Mouse (Mus musculus): ENCODE measurements around the gene Depp1.

The Depp1 gene

GRCm38 (mm10) chr6:116679563-116680288 lies 29.3 kb downstream of the Depp1 start:
- DNase-seq (ENCODE audit: low read depth, low spot score): no peak

GRCm38 (mm10) chr6:116682317-116682716 lies 31.9 kb downstream of the Depp1 start:
- no peak for DNase-seq (ENCODE audit: low read depth, low spot score)

- DNase-seq (ENCODE audit: low read depth, low spot score): no peak
Observed at GRCm38 (mm10) chr6:116693639-116694038, 43.2 kb downstream of the Depp1 start.

- no peak for DNase-seq (ENCODE audit: low read depth, low spot score)
Observed at GRCm38 (mm10) chr6:116694346-116694745, 43.9 kb downstream of the Depp1 start.

GRCm38 (mm10) chr6:116697413-116697812 lies 47.0 kb downstream of the Depp1 start:
- peak; percentile 57 for DNase-seq (ENCODE audit: low read depth, low spot score)

GRCm38 (mm10) chr6:116697896-116698425 lies 47.6 kb downstream of the Depp1 start:
- DNase-seq (ENCODE audit: low read depth, low spot score): no peak

- no peak for DNase-seq (ENCODE audit: low read depth, low spot score)
Observed at GRCm38 (mm10) chr6:116700821-116701220, 50.4 kb downstream of the Depp1 start.
